In the genomic region with DNA sequence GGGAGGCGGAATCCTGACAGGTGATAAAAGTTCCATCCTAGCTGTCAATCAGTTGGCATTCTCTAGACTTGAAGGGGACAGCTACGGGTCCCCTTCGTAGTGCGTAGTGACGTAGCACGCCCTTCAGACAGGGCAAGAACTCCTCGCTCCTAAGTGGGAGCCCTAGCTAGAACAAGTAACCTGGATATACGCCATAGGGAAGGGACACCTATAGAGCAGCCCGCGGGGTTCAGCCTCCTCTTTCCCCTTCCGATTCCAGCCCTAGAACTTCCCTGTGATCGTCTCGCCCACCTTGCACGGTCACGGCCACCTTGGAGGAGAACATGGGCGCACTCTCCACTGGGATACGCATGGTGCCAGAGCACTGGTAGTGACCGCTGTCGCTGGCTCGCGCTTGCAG, we compare ENCODE assay signal across 10 mouse cellular contexts. TPM values are rescaled to one million over a fixed set of nuclear protein-coding genes. Genes with fewer than 3 reads are reported as not detected.
DNase-seq lines count a peak whose midpoint lies in the region; ATAC-seq and TF ChIP-seq lines count a peak whose summit lies in the region.
"Had no signal": no experiment of that assay in that cellular context is flagged by ENCODE, and none has a peak within 500 bp of the region (broad histone marks: within the 10 kb centered on the region; RNA-seq: fewer than 3 reads in every experiment).

No protein-coding gene starts in this region.

- no peaks in the 10 kb centered on the region for H3K36me3 ChIP-seq in kidney, embryonic 15.5 days
- no peaks in the 10 kb centered on the region for H3K36me3 ChIP-seq in forebrain, embryonic 13.5 days (ENCODE audit: poor library complexity, severe bottlenecking)
- H3K36me3 ChIP-seq in liver, embryonic 15.5 days (replicated peaks), result no peaks in the 10 kb centered on the region
- no peaks in the 10 kb centered on the region for H3K36me3 ChIP-seq in stomach, postnatal 0 days (ENCODE audit: control insufficient read depth, insufficient read depth, low read length)

- whole genome bisulfite sequencing in kidney, embryonic 15.5 days, result 3% methylated on average over 21 of the region's 21 CpGs
- 2% methylated on average over 21 of the region's 21 CpGs for whole genome bisulfite sequencing in forebrain, embryonic 13.5 days
- WGBS in liver, embryonic 15.5 days (ENCODE audit: insufficient replicate concordance), result 10% methylated on average over 21 of the region's 21 CpGs
- 3% methylated on average over 21 of the region's 21 CpGs for WGBS in stomach, postnatal 0 days

- TF ChIP-seq EP300 in stomach, postnatal 0 days (optimal IDR thresholded peaks at IDR 0.05), result no peak

- no peaks in the 10 kb centered on the region for H3K9me3 ChIP-seq in kidney, embryonic 15.5 days (replicated peaks)
- H3K9me3 ChIP-seq in forebrain, embryonic 13.5 days (replicated peaks), result no peaks in the 10 kb centered on the region
- no peaks in the 10 kb centered on the region for H3K9me3 ChIP-seq in liver, embryonic 15.5 days (replicated peaks)
- no peaks in the 10 kb centered on the region for H3K9me3 ChIP-seq in stomach, postnatal 0 days (ENCODE audit: control insufficient read depth, low read length)

- H3K27ac ChIP-seq in kidney, embryonic 15.5 days, result no peak overlapping the region
- no peak overlapping the region for H3K27ac ChIP-seq in forebrain, embryonic 13.5 days
- H3K27ac ChIP-seq in liver, embryonic 15.5 days (replicated peaks), result no peak overlapping the region
- H3K27ac ChIP-seq in stomach, postnatal 0 days (replicated peaks), result no peak overlapping the region

- 0 out of 2 replicates have a peak overlapping the region, but pooled peaks have one; percentile 41 for H3K9ac ChIP-seq in kidney, embryonic 15.5 days
- peak overlapping the region; percentile 68 for H3K9ac ChIP-seq in forebrain, embryonic 13.5 days
- H3K9ac ChIP-seq in liver, embryonic 15.5 days, result no peak overlapping the region
- H3K9ac ChIP-seq in stomach, postnatal 0 days (ENCODE audit: low read length), result no peak overlapping the region

- peaks cover 17% of the 10 kb centered on the region for H3K4me1 ChIP-seq in kidney, embryonic 15.5 days
- peaks cover 17% of the 10 kb centered on the region for H3K4me1 ChIP-seq in forebrain, embryonic 13.5 days
- H3K4me1 ChIP-seq in liver, embryonic 15.5 days (replicated peaks), result no peaks in the 10 kb centered on the region; the same call in 1 of the 2 replicates
- H3K4me1 ChIP-seq in stomach, postnatal 0 days (replicated peaks; ENCODE audit: control insufficient read depth, insufficient read depth), result 0 out of 2 replicates have a peak, but pooled peaks cover 3% of the 10 kb centered on the region

- TF ChIP-seq CTCF in stomach, postnatal 0 days (IDR thresholded peaks at IDR 0.05; ENCODE audit: low read depth), result no peak

- peak overlapping the region; percentile 53 for H3K4me3 ChIP-seq in kidney, embryonic 15.5 days (replicated peaks)
- peak overlapping the region; percentile 59 for H3K4me3 ChIP-seq in forebrain, embryonic 13.5 days
- H3K4me3 ChIP-seq in liver, embryonic 15.5 days (replicated peaks), result peak overlapping the region; percentile 40
- H3K4me3 ChIP-seq in stomach, postnatal 0 days (ENCODE audit: low read depth, low read length), result peak overlapping the region; percentile 39

- no peak for DNase-seq in kidney, postnatal 14 days
- peak; percentile 27 for DNase-seq in cerebellum, adult 11 months
- DNase-seq in stomach, postnatal 0 days (ENCODE audit: low spot score), result no peak
- DNase-seq in thymus, postnatal 14 days, result no peak
- DNase-seq in adrenal gland, adult 8-10 months, result no peak

- peak; percentile 57; the same call in 1 of the 2 replicates for ATAC-seq in kidney, embryonic 15.5 days (replicated peaks; ENCODE audit: low FRiP score)
- peak; percentile 68 for ATAC-seq in forebrain, embryonic 13.5 days
- no peak for ATAC-seq in liver, embryonic 15.5 days (ENCODE audit: insufficient read depth)
- ATAC-seq in stomach, postnatal 0 days (ENCODE audit: low FRiP score, low TSS enrichment), result no peak
- ATAC-seq: Patski had no signal

- peak overlapping the region; percentile 97 for H3K4me2 ChIP-seq in kidney, embryonic 15.5 days
- H3K4me2 ChIP-seq in forebrain, embryonic 13.5 days, result peak overlapping the region; percentile 96
- H3K4me2 ChIP-seq in liver, embryonic 15.5 days, result peak overlapping the region; percentile 62
- peak overlapping the region; percentile 67 for H3K4me2 ChIP-seq in stomach, postnatal 0 days (replicated peaks; ENCODE audit: low read depth)

- H3K27me3 ChIP-seq in kidney, embryonic 15.5 days, result peaks cover 53% of the 10 kb centered on the region
- peaks cover 52% of the 10 kb centered on the region for H3K27me3 ChIP-seq in forebrain, embryonic 13.5 days
- H3K27me3 ChIP-seq in liver, embryonic 15.5 days, result peaks cover 57% of the 10 kb centered on the region
- peaks cover 5% of the 10 kb centered on the region; the same call in 1 of the 2 replicates for H3K27me3 ChIP-seq in stomach, postnatal 0 days (ENCODE audit: control insufficient read depth, insufficient read depth, low read length)
- H3K27me3 ChIP-seq: Patski had no signal

RNA-seq across cellular contexts. Expression of a gene that starts 4.4 kb away (rescaled TPM):
- polyA plus RNA-seq in kidney, embryonic 15.5 days (2015; fragmentation: Nextera tagmentation; extraction: Ambion mirVana), result 0.21 TPM in 1 of 2 replicates, not detected in the other
- 0.14 TPM in 1 of 2 replicates, not detected in the other for polyA plus RNA-seq in forebrain, embryonic 13.5 days (2015; fragmentation: Nextera tagmentation; extraction: Ambion mirVana)
- 0.07 TPM in 1 of 2 replicates, not detected in the other for polyA plus RNA-seq in liver, embryonic 15.5 days (2015; fragmentation: Nextera tagmentation; extraction: Ambion mirVana)
- 0.10 and 0.12 TPM in 2 replicates for polyA plus RNA-seq in stomach, postnatal 0 days (2015; fragmentation: Nextera tagmentation; extraction: Ambion mirVana)
- not detected for total RNA-seq in adrenal gland, adult 8-10 months (2022)

RNA-seq across cellular contexts. Expression of a gene that starts 19.0 kb away (rescaled TPM):
- not detected in 2 replicates for polyA plus RNA-seq in kidney, embryonic 15.5 days (2015; fragmentation: Nextera tagmentation; extraction: Ambion mirVana)
- not detected in 2 replicates for polyA plus RNA-seq in forebrain, embryonic 13.5 days (2015; fragmentation: Nextera tagmentation; extraction: Ambion mirVana)
- polyA plus RNA-seq in liver, embryonic 15.5 days (2015; fragmentation: Nextera tagmentation; extraction: Ambion mirVana), result 0.46 and 0.48 TPM in 2 replicates
- polyA plus RNA-seq in stomach, postnatal 0 days (2015; fragmentation: Nextera tagmentation; extraction: Ambion mirVana), result 0.29 and 0.38 TPM in 2 replicates
- under 1 TPM; 0.21 to 0.81 (median 0.59) TPM for total RNA-seq in adrenal gland, adult 8-10 months (2022)
- total RNA-seq: left cerebral cortex, postnatal 25 days had no signal
- polyA plus RNA-seq: Patski had no signal

RNA-seq across cellular contexts. Expression of a gene that starts 23.0 kb away (rescaled TPM):
- polyA plus RNA-seq in kidney, embryonic 15.5 days (2015; fragmentation: Nextera tagmentation; extraction: Ambion mirVana), result 35.0 and 39.7 TPM in 2 replicates
- polyA plus RNA-seq in forebrain, embryonic 13.5 days (2015; fragmentation: Nextera tagmentation; extraction: Ambion mirVana), result 28.9 and 30.0 TPM in 2 replicates
- polyA plus RNA-seq in liver, embryonic 15.5 days (2015; fragmentation: Nextera tagmentation; extraction: Ambion mirVana), result 19.7 and 20.5 TPM in 2 replicates
- polyA plus RNA-seq in stomach, postnatal 0 days (2015; fragmentation: Nextera tagmentation; extraction: Ambion mirVana), result 23.8 and 23.9 TPM in 2 replicates
- 10 to 100 TPM; 20.7 to 34.0 (median 24.7) TPM for total RNA-seq in adrenal gland, adult 8-10 months (2022)

RNA-seq across cellular contexts. Expression of a gene that starts 23.5 kb away (rescaled TPM):
- polyA plus RNA-seq in kidney, embryonic 15.5 days (2015; fragmentation: Nextera tagmentation; extraction: Ambion mirVana), result 0.22 and 0.31 TPM in 2 replicates
- polyA plus RNA-seq in forebrain, embryonic 13.5 days (2015; fragmentation: Nextera tagmentation; extraction: Ambion mirVana), result 0.34 TPM in 1 of 2 replicates, not detected in the other
- polyA plus RNA-seq in liver, embryonic 15.5 days (2015; fragmentation: Nextera tagmentation; extraction: Ambion mirVana), result 0.30 TPM in 1 of 2 replicates, not detected in the other
- 0.67 and 1.4 TPM in 2 replicates for polyA plus RNA-seq in stomach, postnatal 0 days (2015; fragmentation: Nextera tagmentation; extraction: Ambion mirVana)
- 1 to 10 TPM; 1.0 to 2.7 (median 1.8) TPM for total RNA-seq in adrenal gland, adult 8-10 months (2022)

RNA-seq across cellular contexts. Expression of a gene that starts 40.8 kb away (rescaled TPM):
- 9.1 and 9.2 TPM in 2 replicates for polyA plus RNA-seq in kidney, embryonic 15.5 days (2015; fragmentation: Nextera tagmentation; extraction: Ambion mirVana)
- polyA plus RNA-seq in forebrain, embryonic 13.5 days (2015; fragmentation: Nextera tagmentation; extraction: Ambion mirVana), result 6.6 and 8.2 TPM in 2 replicates
- 6.4 TPM in 2 replicates for polyA plus RNA-seq in liver, embryonic 15.5 days (2015; fragmentation: Nextera tagmentation; extraction: Ambion mirVana)
- polyA plus RNA-seq in stomach, postnatal 0 days (2015; fragmentation: Nextera tagmentation; extraction: Ambion mirVana), result 5.6 and 6.2 TPM in 2 replicates
- 10 to 100 TPM; 39.7 to 46.8 (median 43.5) TPM for total RNA-seq in adrenal gland, adult 8-10 months (2022)

Comparison
In these comparisons a context has a peak if more than half of its experiments do, and no peak if none do; other contexts are left out.
1. ATAC-seq: peak in kidney, embryonic 15.5 days (single experiment) and forebrain, embryonic 13.5 days (single experiment); none in liver, embryonic 15.5 days (single experiment) and stomach, postnatal 0 days (single experiment).
2. H3K9ac ChIP-seq: peak in kidney, embryonic 15.5 days (single experiment) and forebrain, embryonic 13.5 days (single experiment); none in liver, embryonic 15.5 days (single experiment) and stomach, postnatal 0 days (single experiment).
3. Peak in every context shown above with its lines, with median percentiles within 50 percentile points of each other: H3K4me2 ChIP-seq and H3K4me3 ChIP-seq.